Mouse (Mus musculus): ENCODE results near the gene Elmsan1. TPM values are rescaled to one million over a fixed set of nuclear protein-coding genes. Genes with fewer than 3 reads are reported as not detected.

The Elmsan1 gene
- polyA plus RNA-seq, 1 experiment from 2014 or later: 13.2 TPM

GRCm38 (mm10) chr12:84165631-84166373 is 52.9 kb downstream of the Elmsan1 start:
- Histone ChIP-seq H3K9ac (no peak overlapping the region), H3K27me3 (no peaks in the 10 kb centered on the region)
- 26% methylated on average over 8 of the region's 8 CpGs for WGBS

GRCm38 (mm10) chr12:84163586-84164110 is 55.0 kb downstream of the Elmsan1 start:
- no peaks in the 10 kb centered on the region for H3K27me3 ChIP-seq
- ATAC-seq (ENCODE audit: insufficient number of reproducible peaks, low FRiP score, low TSS enrichment, low read depth): no peak
- peaks cover 58% of the 10 kb centered on the region for H3K36me3 ChIP-seq
- H3K4me3 ChIP-seq: no peak overlapping the region
- no peaks in the 10 kb centered on the region for H3K9me3 ChIP-seq
- no peak overlapping the region for H3K27ac ChIP-seq
- no peak overlapping the region for H3K4me2 ChIP-seq
- 86% methylated on average over 11 of the region's 11 CpGs for WGBS
- no peak overlapping the region for H3K9ac ChIP-seq
- H3K4me1 ChIP-seq: peaks cover 16% of the 10 kb centered on the region

More at GRCm38 (mm10) chr12:84165631-84166373, 52.9 kb downstream of the Elmsan1 start:
- Histone ChIP-seq H3K4me1 (peaks cover 16% of the 10 kb centered on the region), H3K4me2 (no peak overlapping the region), H3K4me3 (no peak overlapping the region), H3K36me3 (peaks cover 48% of the 10 kb centered on the region), H3K27ac (peak overlapping the region; percentile 47; the same call in 1 of the 2 replicates), H3K9me3 (no peaks in the 10 kb centered on the region)
- ATAC-seq (ENCODE audit: insufficient number of reproducible peaks, low FRiP score, low TSS enrichment, low read depth): no peak

- Histone ChIP-seq H3K9me3 (no peaks in the 10 kb centered on the region), H3K27ac (no peak overlapping the region), H3K4me3 (no peak overlapping the region), H3K4me2 (no peak overlapping the region), H3K27me3 (no peaks in the 10 kb centered on the region), H3K4me1 (peaks cover 16% of the 10 kb centered on the region), H3K36me3 (peaks cover 63% of the 10 kb centered on the region), H3K9ac (no peak overlapping the region)
- 82% methylated on average over 9 of the region's 9 CpGs for WGBS
- ATAC-seq (ENCODE audit: insufficient number of reproducible peaks, low FRiP score, low TSS enrichment, low read depth): no peak
These were observed 55.5 kb downstream of the Elmsan1 start for GRCm38 (mm10) chr12:84163133-84163532.

- Histone ChIP-seq H3K9me3 (no peaks in the 10 kb centered on the region), H3K4me1 (peaks cover 16% of the 10 kb centered on the region), H3K9ac (no peak overlapping the region), H3K27me3 (no peaks in the 10 kb centered on the region), H3K4me3 (no peak overlapping the region), H3K4me2 (no peak overlapping the region), H3K27ac (no peak overlapping the region), H3K36me3 (peaks cover 71% of the 10 kb centered on the region)
- WGBS: 82% methylated on average over 14 of the region's 14 CpGs
- ATAC-seq (ENCODE audit: insufficient number of reproducible peaks, low FRiP score, low TSS enrichment, low read depth): no peak
These were observed 56.9 kb downstream of the Elmsan1 start for GRCm38 (mm10) chr12:84161616-84162433.

GRCm38 (mm10) chr12:84161116-84161515 is 57.6 kb downstream of the Elmsan1 start:
- Histone ChIP-seq H3K27me3 (no peaks in the 10 kb centered on the region), H3K36me3 (peaks cover 78% of the 10 kb centered on the region), H3K9me3 (no peaks in the 10 kb centered on the region), H3K4me1 (peaks cover 12% of the 10 kb centered on the region), H3K9ac (no peak overlapping the region), H3K4me3 (no peak overlapping the region), H3K4me2 (no peak overlapping the region), H3K27ac (no peak overlapping the region)
- no peak for ATAC-seq (ENCODE audit: insufficient number of reproducible peaks, low FRiP score, low TSS enrichment, low read depth)
- WGBS: 74% methylated on average over 8 of the region's 8 CpGs

- peaks cover 84% of the 10 kb centered on the region for H3K36me3 ChIP-seq
- no peak overlapping the region for H3K9ac ChIP-seq
- no peaks in the 10 kb centered on the region for H3K9me3 ChIP-seq
- H3K27ac ChIP-seq: no peak overlapping the region
- no peaks in the 10 kb centered on the region for H3K27me3 ChIP-seq
- WGBS: 94% methylated on average over 8 of the region's 8 CpGs
- ATAC-seq (ENCODE audit: insufficient number of reproducible peaks, low FRiP score, low TSS enrichment, low read depth): no peak
- H3K4me1 ChIP-seq: peaks cover 5% of the 10 kb centered on the region
- H3K4me3 ChIP-seq: no peak overlapping the region
- no peak overlapping the region for H3K4me2 ChIP-seq
These were observed 58.2 kb downstream of the Elmsan1 start for GRCm38 (mm10) chr12:84160491-84160890.

GRCm38 (mm10) chr12:84158156-84158555 is 60.5 kb downstream of the Elmsan1 start:
- no peak overlapping the region for H3K4me3 ChIP-seq
- H3K9me3 ChIP-seq: no peaks in the 10 kb centered on the region
- H3K4me1 ChIP-seq: 0 out of 2 replicates have a peak, but pooled peaks cover under 1% of the 10 kb centered on the region
- no peak overlapping the region for H3K4me2 ChIP-seq
- H3K36me3 ChIP-seq: peaks cover 91% of the 10 kb centered on the region
- 92% methylated on average over 14 of the region's 14 CpGs for WGBS
- H3K9ac ChIP-seq: no peak overlapping the region
- no peak for ATAC-seq (ENCODE audit: insufficient number of reproducible peaks, low FRiP score, low TSS enrichment, low read depth)
- H3K27ac ChIP-seq: no peak overlapping the region
- H3K27me3 ChIP-seq: no peaks in the 10 kb centered on the region

- WGBS: 93% methylated on average over 18 of the region's 18 CpGs
- no peak overlapping the region for H3K4me3 ChIP-seq
- peaks cover 89% of the 10 kb centered on the region for H3K36me3 ChIP-seq
- H3K27me3 ChIP-seq: no peaks in the 10 kb centered on the region
- no peak overlapping the region for H3K9ac ChIP-seq
- no peaks in the 10 kb centered on the region for H3K9me3 ChIP-seq
- no peak for ATAC-seq (ENCODE audit: insufficient number of reproducible peaks, low FRiP score, low TSS enrichment, low read depth)
- H3K27ac ChIP-seq: no peak overlapping the region
- peaks cover 8% of the 10 kb centered on the region for H3K4me1 ChIP-seq
- no peak overlapping the region for H3K4me2 ChIP-seq
These were observed 62.5 kb downstream of the Elmsan1 start for GRCm38 (mm10) chr12:84156210-84156609.

GRCm38 (mm10) chr12:84155523-84155871 is 63.2 kb downstream of the Elmsan1 start:
- Histone ChIP-seq H3K9me3 (no peaks in the 10 kb centered on the region), H3K4me1 (peaks cover 11% of the 10 kb centered on the region), H3K4me3 (no peak overlapping the region), H3K9ac (no peak overlapping the region), H3K27ac (no peak overlapping the region), H3K4me2 (no peak overlapping the region), H3K36me3 (peaks cover 87% of the 10 kb centered on the region), H3K27me3 (no peaks in the 10 kb centered on the region)
- 66% methylated on average over 2 of the region's 2 CpGs for WGBS
- ATAC-seq (ENCODE audit: insufficient number of reproducible peaks, low FRiP score, low TSS enrichment, low read depth): no peak

GRCm38 (mm10) chr12:84154786-84155522 is 63.7 kb downstream of the Elmsan1 start:
- no peaks in the 10 kb centered on the region for H3K27me3 ChIP-seq
- ATAC-seq (ENCODE audit: insufficient number of reproducible peaks, low FRiP score, low TSS enrichment, low read depth): no peak
- WGBS: 59% methylated on average over 11 of the region's 11 CpGs

GRCm38 (mm10) chr12:84153414-84153813 is 65.3 kb downstream of the Elmsan1 start:
- H3K9me3 ChIP-seq: no peaks in the 10 kb centered on the region
- H3K9ac ChIP-seq: no peak overlapping the region
- peaks cover 16% of the 10 kb centered on the region for H3K4me1 ChIP-seq
- no peak for ATAC-seq (ENCODE audit: insufficient number of reproducible peaks, low FRiP score, low TSS enrichment, low read depth)
- H3K27ac ChIP-seq: no peak overlapping the region
- 71% methylated on average over 6 of the region's 6 CpGs for WGBS
- H3K4me3 ChIP-seq: no peak overlapping the region
- H3K4me2 ChIP-seq: no peak overlapping the region
- no peaks in the 10 kb centered on the region for H3K27me3 ChIP-seq
- peaks cover 69% of the 10 kb centered on the region for H3K36me3 ChIP-seq

More at GRCm38 (mm10) chr12:84154786-84155522, 63.7 kb downstream of the Elmsan1 start:
- Histone ChIP-seq H3K4me2 (no peak overlapping the region), H3K36me3 (peaks cover 81% of the 10 kb centered on the region), H3K4me3 (no peak overlapping the region), H3K27ac (no peak overlapping the region), H3K9me3 (no peaks in the 10 kb centered on the region), H3K9ac (no peak overlapping the region), H3K4me1 (peaks cover 13% of the 10 kb centered on the region)
